Mouse (Mus musculus) urinary bladder, postnatal 14 days (tissue): Measurements from ENCODE around the gene Ephx4.
A peak's percentile ranks its signal among the peaks of the same experiment; 100 is the strongest.

Experiments
- DNase-seq: peaks from one replicate; pipeline ENCODE4 v3.0.0; 2021; ENCODE audit warnings: low spot score

Gene Ephx4

DNA sequence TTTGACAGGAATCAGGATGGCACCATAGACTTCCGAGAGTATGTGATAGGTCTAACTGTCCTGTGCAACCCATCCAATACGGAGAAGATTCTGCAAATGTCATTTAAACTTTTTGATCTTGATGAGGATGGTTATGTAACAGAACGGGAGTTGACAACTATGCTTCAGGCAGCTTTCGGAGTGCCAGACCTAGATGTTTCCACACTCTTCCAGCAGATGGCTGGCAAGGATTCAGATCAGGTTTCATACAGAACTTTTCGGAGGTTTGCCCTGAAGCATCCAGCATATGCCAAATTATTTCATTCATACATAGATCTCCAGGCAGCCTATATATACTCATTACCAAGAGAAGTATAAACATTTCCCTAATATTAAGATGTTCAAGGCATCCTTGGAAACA is 31.5 kb downstream of the Ephx4 start:
- no peak for DNase-seq

DNA sequence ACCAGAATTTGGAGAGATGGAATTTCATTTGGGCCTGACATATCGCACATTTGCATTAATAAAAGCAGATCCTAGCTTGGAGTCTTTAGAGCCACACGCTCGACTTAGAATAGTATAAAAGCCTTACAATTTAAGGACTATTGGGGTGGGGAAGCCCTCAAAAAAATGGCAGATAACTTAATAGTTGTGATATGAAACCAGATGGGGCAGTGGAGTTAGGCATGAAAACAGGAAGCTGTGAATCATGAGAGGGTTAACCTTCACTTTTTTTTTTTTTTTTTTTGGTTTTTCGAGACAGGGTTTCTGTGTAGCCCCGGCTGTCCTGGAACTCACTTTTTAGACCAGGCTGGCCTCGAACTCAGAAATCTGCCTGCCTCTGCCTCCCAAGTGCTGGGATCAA is 33.6 kb downstream of the Ephx4 start:
- DNase-seq: no peak

DNA sequence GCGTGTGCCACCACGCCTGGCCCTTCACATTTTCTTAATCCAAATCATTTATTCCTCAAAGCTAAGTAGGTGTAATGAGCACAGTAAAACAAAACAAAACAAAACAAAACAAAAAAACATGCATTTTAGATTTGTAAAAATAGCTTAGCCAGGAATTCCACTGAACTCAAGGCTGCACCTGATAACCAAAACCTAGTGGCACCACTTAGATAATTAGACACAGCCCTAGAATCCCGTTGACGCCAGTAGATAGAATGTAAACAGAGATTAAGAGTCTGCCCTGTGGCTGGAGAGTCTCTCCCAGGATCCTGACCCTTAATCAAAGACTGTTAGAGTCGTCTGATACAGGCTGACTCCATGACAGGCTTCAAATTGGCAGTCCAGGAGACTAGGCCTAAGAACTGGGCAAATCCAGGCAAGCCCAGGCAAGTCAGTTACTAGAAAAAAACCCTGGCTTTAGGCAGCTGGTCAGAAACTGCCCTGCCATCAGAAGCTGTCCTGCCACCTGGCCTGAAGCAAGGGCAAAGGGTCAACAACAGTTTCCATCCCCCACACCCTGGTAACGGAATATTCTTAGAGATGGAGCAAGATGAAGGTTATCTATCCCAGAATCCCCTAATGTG is 34.2 kb downstream of the Ephx4 start:
- DNase-seq: no peak

- peak; percentile 91 for DNase-seq
Measured at GRCm38 (mm10) chr5:107437464-107438281, 35.1 kb downstream of the Ephx4 start, which contains the start of gene Btbd8. Gene Btbd8, plus strand, starts transcription at chr5:107437997.

- no peak for DNase-seq
Measured at GRCm38 (mm10) chr5:107438353-107438752, 35.8 kb downstream of the Ephx4 start.

DNA sequence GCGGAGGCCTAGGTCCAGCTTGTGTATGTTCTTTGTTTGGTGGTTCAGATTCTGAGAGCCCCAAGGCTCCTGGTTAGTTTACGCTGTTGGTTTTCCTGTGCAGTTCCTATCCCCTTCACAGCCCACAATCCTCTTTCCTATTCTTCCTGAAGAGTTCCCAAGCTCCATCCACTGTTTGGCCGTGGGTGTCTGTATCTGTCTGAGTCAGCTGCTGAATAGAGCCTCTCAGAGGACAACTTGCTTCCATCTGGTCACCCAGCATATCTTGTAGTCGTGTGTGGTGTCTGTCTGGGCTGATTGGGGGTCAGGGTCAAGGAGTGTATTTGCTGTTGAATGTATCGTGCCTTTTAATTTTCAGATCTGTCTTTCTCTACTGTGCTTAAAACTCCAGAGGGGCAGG is 39.3 kb downstream of the Ephx4 start:
- DNase-seq: no peak

GRCm38 (mm10) chr5:107444251-107444650 is 41.7 kb downstream of the Ephx4 start:
- DNase-seq: no peak

GRCm38 (mm10) chr5:107447977-107448376 is 45.4 kb downstream of the Ephx4 start:
- no peak for DNase-seq

GRCm38 (mm10) chr5:107448784-107449183 is 46.2 kb downstream of the Ephx4 start:
- no peak for DNase-seq

DNA sequence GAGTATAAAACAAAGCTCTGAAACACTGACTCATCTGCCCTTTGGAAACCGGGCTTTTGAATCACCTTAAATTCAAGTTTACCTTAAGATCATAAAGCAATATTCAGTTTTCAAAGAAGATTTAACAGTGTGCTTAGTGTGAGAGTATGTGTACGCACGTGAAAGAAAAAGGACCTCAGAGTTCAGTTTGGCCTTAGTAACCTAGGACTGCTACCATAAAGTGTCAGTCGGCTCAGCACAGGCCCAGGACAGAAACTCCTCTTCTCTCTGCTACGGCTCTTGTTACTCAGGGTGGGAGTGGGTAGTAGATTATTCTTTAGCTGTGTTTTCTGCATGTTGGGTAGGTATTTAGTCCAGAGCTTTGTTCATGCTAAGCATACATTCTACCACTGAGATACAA is 47.1 kb downstream of the Ephx4 start:
- DNase-seq: no peak

DNA sequence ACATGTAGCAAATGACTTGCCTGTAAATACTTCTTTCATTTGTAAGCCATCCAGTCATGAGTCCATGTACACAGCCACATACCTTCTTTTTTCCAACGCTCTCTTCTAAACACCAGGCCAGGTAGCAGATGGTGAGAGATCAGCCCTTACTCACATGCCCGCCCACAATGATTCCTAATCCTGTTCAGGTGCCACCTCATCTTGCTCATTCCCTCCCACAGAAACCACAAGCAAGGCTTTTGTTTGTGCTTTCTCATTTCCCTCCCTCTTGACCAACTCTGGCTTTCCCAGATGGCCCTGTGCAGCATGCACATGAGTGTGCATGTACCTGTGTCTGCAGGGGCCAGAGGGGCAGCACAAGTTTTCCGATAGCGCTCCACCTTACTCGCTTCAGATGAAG is 47.8 kb downstream of the Ephx4 start:
- DNase-seq: no peak

DNA sequence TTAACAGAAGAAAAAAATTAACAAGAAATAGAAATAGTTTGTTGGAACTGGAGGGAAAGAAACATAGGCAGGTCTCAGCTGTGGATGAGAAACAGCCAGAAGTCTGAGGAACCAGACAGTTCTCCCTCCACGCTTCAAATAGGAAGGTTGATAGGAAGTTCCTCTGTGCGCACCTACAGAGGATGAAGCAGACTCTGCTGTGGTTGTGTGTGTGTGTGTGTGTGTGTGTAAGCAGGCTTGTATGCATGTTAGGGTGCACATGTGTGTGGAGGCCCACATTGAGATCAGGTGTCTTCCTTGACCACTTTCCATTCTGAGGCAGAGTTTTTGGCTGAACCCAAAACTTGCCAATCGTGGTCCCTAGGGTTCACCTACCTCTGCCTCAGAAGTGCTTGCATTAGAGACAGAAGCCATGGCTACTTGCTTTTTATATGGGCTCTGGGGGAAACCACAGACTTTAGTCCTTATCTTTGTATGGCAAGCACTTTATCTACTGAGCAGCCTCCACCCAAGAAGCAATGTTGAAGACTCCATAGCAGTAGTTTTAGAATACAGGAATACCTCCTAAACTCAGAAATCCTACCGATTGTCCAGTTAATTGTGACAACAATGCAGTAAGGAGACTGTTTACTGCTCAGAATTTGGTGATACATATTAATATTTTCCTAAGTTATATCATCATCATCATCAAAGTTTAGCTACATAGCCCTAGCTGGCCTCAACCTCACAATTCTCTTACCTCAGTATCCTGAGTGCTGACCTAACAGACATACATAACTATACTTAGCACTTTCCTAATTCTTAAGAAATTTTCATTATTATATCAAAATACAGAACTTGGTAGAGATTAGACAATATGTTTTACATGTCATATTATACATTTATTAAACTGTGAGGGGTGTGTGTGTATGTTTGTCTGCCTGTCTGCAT is 59.9 kb downstream of the Ephx4 start:
- DNase-seq: no peak

- DNase-seq: no peak
Measured at GRCm38 (mm10) chr5:107466501-107466900, 64.0 kb downstream of the Ephx4 start.

DNA sequence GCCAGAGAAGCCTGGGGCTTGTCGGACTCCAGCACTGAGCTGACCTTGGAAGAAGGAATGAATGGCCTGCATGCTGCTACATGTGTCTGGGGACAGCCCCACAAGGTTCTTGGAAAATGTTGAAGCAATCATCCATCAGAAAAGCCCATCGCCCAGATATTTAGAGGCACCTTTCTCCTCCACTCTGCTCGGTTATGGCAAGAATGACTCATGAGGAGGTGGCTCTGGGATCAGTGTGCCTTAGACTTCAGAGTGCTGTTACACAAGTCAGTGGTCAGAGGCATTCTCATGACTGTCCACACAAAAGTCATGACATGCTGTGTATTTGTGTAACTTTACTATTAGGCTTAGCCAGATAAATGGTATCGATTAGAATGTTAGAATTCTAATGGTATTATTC is 64.6 kb downstream of the Ephx4 start:
- DNase-seq: no peak

GRCm38 (mm10) chr5:107470600-107471329 is 68.2 kb downstream of the Ephx4 start:
- DNase-seq: no peak
